Mouse (Mus musculus) gonadal fat pad, adult 2 months (tissue): ENCODE measurements at regions not wholly inside any gene's neighbourhood (a gene's known extent, or its start where the extent isn't known, plus 50 kb on each side); places are given as distances from the start of the nearest gene placed in this dataset.

Experiments used
- DNase-seq: peaks from one replicate; pipeline ENCODE4 v3.0.0-alpha.2; 2012; ENCODE audit warnings: low read depth

- no peak for DNase-seq
Measured at GRCm38 (mm10) chr17:47225306-47226269, 143.1 kb upstream of the Mrps10 start.

DNA sequence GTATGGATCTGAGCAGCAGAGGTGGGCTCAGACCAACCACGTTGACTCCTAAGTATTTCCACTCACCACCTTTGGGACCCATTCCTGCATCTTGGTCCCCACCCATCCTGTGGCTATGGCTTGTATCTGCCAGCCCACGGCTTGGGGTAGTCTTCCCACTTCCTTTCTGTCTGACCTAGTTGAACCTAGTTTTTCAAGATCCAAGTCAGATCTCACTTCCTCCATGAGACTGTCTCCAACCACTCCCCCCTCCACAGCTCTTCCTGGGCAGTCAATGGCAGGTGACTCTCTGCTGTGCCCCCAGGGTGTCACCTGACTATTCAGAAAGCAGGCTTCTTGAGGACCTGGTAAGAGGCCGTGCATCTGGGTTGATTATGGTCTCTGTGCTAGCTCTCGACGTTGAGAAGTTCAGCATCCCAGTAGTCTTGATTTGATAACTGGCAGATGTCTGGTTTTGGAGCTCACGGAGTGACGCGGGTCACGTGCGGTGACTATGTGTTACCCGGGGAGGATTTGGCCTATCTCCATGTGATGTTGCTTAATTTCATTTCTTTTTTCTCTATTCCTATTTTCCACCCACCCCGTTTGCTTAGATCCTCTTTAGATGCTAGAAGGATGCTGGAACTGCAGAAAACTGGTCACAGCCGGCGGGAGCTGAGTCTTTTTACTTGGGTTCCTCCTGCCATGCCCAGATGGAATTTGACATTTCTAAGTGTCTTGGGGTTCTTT is 147.5 kb upstream of the Mrps10 start:
- DNase-seq, result no peak

DNA sequence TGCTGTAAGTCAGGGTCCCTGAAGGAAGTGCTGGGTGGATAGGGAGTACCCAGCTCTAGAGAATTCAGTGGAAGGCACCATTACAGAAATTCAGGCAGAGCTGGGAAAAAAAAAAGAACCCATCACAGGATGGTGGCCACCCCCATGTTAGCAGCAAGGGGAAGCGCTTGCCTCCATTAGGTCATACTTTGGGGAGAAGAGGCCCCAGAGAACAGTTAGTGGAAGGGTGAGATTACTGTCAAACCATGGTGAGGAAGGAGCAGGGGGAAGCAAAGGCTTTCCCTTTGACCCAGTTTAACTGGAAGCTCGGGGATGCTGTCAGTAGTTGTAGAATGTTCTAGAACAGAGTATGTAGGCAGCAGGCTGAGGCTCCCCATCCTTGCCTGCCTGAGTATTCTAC is 148.8 kb upstream of the Mrps10 start:
- DNase-seq, result no peak

DNA sequence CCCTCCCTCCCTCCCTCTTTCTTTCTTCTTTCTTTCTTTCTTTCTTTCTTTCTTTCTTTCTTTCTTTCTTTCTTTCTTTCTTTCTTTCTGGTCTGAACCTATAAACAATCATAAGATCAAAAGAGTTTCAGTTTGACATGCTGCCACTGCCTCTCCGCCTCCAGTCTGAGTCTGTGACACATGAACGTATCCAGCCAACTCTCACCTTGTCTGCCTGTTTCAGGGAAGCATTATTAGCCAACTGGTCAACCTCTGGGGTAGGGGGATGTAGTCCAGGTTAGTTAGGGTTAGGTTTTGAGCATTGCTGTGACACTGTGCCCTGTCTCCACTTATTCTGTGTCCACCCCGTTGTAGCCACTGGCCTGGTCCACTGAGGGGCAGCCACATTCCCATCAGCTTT is 152.2 kb upstream of the Mrps10 start:
- no peak for DNase-seq

- no peak for DNase-seq
Measured at GRCm38 (mm10) chr17:47215841-47216240, 152.8 kb upstream of the Mrps10 start.

- no peak for DNase-seq
Measured at GRCm38 (mm10) chr17:47214111-47214510, 154.6 kb upstream of the Mrps10 start.

- DNase-seq, result no peak
Measured at GRCm38 (mm10) chr17:47210441-47211196, 158.1 kb upstream of the Mrps10 start.

DNA sequence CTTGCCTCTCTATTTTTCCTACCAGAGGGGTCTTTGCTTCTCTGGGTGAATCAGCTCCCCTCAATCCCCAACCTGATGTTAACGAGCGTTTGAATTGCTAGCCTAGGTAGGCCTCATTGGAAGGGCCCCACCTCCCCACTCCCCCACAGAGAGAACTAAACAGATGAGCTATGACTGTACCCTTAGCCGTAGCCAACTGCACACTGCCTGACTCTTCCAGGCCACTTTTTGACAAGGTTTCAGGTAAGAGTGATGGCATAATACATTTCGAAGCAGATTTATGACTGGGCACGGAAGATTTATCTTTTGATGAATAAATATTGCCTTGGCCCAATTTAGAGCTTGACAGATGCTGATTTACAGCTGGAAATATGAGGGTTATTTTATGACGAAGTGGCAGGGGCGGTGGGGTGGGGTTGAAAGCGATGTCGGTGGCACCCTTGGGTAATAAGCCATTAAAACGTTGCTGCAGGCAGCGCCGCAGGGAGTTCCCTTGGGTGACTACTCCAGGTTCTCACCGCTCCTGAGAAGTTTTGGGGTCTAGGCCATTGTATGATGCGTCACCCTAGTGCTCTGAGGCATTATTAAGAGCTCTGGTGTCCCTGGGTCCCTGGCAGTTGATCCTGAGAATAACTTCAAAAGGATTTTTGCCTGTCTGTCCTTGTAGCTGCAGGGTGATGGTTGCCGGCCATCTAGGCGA is 159.7 kb upstream of the Mrps10 start:
- no peak for DNase-seq

GRCm38 (mm10) chr17:47207471-47207870 is 161.2 kb upstream of the Mrps10 start:
- DNase-seq, result no peak

- no peak for DNase-seq
Measured at GRCm38 (mm10) chr17:47204470-47205162, 164.1 kb upstream of the Mrps10 start.

DNA sequence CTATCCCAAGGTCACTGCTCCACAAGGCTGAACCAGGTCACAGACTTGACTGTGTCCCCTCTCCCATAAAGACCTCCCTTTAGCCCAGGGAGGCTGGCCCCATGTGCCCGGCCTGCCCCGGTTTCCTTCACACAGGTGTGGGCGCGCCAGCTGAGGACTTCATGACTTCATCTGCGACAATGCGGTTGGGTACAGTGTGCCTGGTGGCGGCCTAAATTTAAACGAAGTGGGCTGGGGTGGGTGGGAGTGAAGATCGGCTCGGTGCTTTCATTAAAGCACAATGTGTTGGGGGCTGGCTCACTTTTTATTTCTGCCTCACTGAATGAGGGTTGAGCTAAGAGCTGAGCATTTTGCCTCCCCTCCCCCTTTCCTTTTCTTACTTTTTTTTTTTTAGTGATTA is 169.5 kb upstream of the Mrps10 start:
- no peak for DNase-seq

GRCm38 (mm10) chr17:47197957-47198356 is 170.7 kb upstream of the Mrps10 start:
- DNase-seq, result no peak

- DNase-seq, result no peak
Measured at GRCm38 (mm10) chr17:47196992-47197391, 171.7 kb upstream of the Mrps10 start.

DNA sequence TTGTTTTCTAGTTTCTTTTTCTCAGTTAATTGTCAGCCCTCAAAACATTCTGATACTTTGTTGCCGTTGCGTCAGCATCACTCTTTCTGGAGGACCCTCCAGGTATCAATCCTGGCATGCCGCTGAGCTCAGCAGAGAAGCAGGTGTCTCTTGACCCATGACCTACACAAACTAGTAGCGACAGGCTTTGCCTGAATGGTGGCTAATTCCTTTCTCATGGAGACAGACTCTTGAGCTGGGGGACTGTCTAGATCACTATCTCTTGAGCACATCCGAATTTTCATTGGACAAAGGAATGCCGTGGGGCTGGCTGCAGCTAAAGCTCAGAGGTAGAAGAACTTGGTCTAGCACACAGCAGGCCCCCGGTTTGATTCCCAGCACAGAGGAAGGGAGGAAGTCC is 172.7 kb upstream of the Mrps10 start:
- no peak for DNase-seq

DNA sequence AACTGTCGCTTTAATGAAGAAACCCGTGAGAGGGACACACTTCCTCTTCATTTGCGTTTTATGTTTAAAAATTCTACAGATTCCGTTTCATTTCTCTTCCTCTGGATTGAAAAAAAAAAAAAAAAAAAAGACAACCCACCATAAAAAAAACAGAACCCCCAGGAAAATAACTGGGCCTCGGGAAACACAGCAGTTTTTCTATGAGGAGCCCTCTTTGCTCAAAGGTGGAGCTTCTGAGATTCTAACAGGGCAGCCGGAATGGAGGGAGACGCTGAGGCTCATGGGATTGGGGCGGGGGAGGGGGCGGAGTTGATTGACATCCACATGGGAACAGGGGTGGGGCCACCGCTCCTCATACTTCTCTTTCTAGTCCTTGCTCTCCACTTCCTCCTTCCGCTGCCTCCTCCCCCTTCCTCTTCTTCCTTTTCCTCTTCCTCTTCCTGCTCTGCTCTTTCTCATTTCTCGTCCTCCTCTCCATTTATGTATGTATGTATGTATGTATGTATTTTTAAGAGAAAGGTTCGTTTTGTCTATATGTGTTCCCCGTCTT is 174.1 kb upstream of the Mrps10 start:
- no peak for DNase-seq

GRCm38 (mm10) chr17:47191416-47191815 is 177.3 kb upstream of the Mrps10 start:
- DNase-seq, result no peak

DNA sequence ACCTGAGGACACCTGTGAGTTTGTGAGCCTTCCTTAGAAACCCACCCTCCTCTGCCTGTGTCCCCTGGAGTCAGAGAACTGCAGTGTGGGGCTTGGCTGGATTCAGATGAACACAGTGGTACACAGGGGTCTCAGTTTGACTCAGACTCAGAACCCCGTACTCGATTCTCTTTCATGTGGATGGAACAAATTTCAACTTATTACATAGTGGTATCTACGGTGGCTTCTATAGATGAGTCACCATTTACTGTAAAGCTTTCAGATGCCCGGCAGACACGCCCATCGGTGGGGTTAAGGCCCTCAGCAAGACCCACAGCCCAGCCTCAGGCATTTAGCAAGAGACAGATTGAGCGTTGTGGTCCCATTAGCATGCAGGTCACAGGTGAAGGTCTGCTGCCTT is 178.9 kb upstream of the Mrps10 start:
- DNase-seq, result no peak

DNA sequence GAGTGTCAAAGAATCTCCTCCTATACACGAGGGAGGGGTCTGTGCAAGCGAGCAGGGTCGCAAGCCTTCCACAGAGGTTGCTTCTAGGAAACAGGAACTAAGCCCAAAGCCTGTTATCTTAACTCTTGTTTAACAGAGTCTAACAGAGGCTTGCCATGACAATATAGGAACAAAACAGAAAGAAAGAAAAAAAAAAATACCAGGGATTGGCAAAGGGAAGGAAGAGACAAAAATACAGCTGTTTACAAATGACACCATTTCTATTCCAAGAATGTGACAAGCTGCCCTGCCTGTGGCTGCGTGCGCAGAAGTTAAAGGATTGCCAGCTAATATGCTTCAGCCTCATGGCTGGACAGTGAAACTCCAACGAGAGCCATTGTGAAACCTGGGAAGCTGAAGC is 173.8 kb upstream of the Ubr2 start:
- DNase-seq, result no peak

- DNase-seq, result no peak
Measured at GRCm38 (mm10) chr17:47182118-47182517, 171.8 kb upstream of the Ubr2 start.

DNA sequence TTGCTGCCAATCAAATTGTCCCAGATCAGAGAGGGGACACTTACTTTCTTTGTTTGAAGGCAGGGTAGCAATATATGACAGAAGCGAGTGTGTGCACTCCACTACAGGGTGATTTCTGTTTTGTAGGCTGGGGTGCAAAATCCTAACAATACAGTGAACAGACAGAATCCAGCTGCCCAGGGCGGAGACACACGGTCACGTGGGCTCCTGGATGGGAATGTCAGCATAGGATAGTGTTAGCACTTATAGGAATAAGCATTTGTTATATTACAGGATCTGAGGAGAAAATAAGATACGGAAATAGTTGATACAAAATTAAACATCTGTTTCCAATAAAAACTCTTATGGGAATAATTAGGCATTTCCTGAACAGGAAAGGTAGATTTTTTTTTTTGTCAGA is 169.1 kb upstream of the Ubr2 start:
- DNase-seq, result no peak

- DNase-seq, result no peak
Measured at GRCm38 (mm10) chr17:47178705-47179104, 168.3 kb upstream of the Ubr2 start.
